Mouse (Mus musculus): ENCODE results near the gene Dkkl1. TPM values are rescaled to one million over a fixed set of nuclear protein-coding genes. Genes with fewer than 3 reads are reported as not detected.

Dkkl1 gene
- polyA plus RNA-seq, 1 experiment, result 1,348 TPM

GRCm38 (mm10) chr7:45198435-45198834, 13.5 kb downstream of the Dkkl1 start:
- H3K27ac ChIP-seq (ENCODE audit: control insufficient read depth, insufficient read depth, low read depth, low read length), result no peak overlapping the region

DNA sequence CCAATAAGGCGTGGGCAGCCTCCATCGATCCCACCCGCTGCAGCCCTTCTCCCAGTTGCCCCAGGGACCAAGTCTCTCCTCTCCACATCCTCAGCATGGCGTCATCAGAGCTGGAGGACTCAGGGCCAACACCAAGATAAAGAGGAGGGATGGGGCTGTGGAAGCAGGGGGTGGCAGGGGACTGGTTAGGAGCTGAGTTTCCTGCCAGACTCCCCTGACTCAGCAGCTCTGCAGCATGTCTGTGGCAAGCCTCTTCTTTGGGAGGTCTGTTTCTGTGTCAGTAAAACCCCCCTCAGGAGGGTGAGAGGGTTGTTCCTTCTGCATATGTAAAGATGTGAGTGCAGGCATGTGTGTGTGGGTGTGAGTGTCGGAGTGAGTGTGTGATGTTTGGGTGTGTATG, 15.0 kb downstream of the Dkkl1 start:
- no peaks in the 10 kb centered on the region for H3K27me3 ChIP-seq (ENCODE audit: control insufficient read depth, insufficient read depth, low read length)
- H3K4me3 ChIP-seq (ENCODE audit: control insufficient read depth, low read depth, low read length), result no peak overlapping the region
- H3K36me3 ChIP-seq (ENCODE audit: control insufficient read depth, insufficient read depth, low read length), result peaks cover 3% of the 10 kb centered on the region
- H3K27ac ChIP-seq (ENCODE audit: control insufficient read depth, insufficient read depth, low read depth, low read length), result no peak overlapping the region
- TF ChIP-seq CTCF (IDR thresholded peaks at IDR 0.05; ENCODE audit: control insufficient read depth, insufficient read depth, insufficient replicate concordance, low read depth, low read length) (no peak), POLR2A (IDR thresholded peaks at IDR 0.05; ENCODE audit: control insufficient read depth, low read depth, low read length) (no peak)
- H3K4me1 ChIP-seq (ENCODE audit: control insufficient read depth, insufficient read depth, low read length), result no peaks in the 10 kb centered on the region; the same call in 1 of the 2 replicates

More at GRCm38 (mm10) chr7:45198435-45198834, 13.5 kb downstream of the Dkkl1 start:
- Histone ChIP-seq H3K4me3 (ENCODE audit: control insufficient read depth, low read depth, low read length) (no peak overlapping the region), H3K27me3 (ENCODE audit: control insufficient read depth, insufficient read depth, low read length) (no peaks in the 10 kb centered on the region), H3K36me3 (ENCODE audit: control insufficient read depth, insufficient read depth, low read length) (peaks cover 3% of the 10 kb centered on the region), H3K4me1 (ENCODE audit: control insufficient read depth, insufficient read depth, low read length) (no peaks in the 10 kb centered on the region; the same call in 1 of the 2 replicates)
- TF ChIP-seq CTCF (IDR thresholded peaks at IDR 0.05; ENCODE audit: control insufficient read depth, insufficient read depth, insufficient replicate concordance, low read depth, low read length) (peak; percentile 73; the same call in 1 of the 2 replicates), POLR2A (IDR thresholded peaks at IDR 0.05; ENCODE audit: control insufficient read depth, low read depth, low read length) (no peak)

GRCm38 (mm10) chr7:45196176-45196535, 15.8 kb downstream of the Dkkl1 start:
- Histone ChIP-seq H3K27ac (ENCODE audit: control insufficient read depth, insufficient read depth, low read depth, low read length) (no peak overlapping the region), H3K4me1 (ENCODE audit: control insufficient read depth, insufficient read depth, low read length) (no peaks in the 10 kb centered on the region; the same call in 1 of the 2 replicates), H3K4me3 (ENCODE audit: control insufficient read depth, low read depth, low read length) (no peak overlapping the region), H3K36me3 (ENCODE audit: control insufficient read depth, insufficient read depth, low read length) (peaks cover 3% of the 10 kb centered on the region), H3K27me3 (ENCODE audit: control insufficient read depth, insufficient read depth, low read length) (no peaks in the 10 kb centered on the region)
- no peak for TF ChIP-seq CTCF (IDR thresholded peaks at IDR 0.05; ENCODE audit: control insufficient read depth, insufficient read depth, insufficient replicate concordance, low read depth, low read length)
- no peak; the same call in 1 of the 2 replicates for TF ChIP-seq POLR2A (IDR thresholded peaks at IDR 0.05; ENCODE audit: control insufficient read depth, low read depth, low read length)

DNA sequence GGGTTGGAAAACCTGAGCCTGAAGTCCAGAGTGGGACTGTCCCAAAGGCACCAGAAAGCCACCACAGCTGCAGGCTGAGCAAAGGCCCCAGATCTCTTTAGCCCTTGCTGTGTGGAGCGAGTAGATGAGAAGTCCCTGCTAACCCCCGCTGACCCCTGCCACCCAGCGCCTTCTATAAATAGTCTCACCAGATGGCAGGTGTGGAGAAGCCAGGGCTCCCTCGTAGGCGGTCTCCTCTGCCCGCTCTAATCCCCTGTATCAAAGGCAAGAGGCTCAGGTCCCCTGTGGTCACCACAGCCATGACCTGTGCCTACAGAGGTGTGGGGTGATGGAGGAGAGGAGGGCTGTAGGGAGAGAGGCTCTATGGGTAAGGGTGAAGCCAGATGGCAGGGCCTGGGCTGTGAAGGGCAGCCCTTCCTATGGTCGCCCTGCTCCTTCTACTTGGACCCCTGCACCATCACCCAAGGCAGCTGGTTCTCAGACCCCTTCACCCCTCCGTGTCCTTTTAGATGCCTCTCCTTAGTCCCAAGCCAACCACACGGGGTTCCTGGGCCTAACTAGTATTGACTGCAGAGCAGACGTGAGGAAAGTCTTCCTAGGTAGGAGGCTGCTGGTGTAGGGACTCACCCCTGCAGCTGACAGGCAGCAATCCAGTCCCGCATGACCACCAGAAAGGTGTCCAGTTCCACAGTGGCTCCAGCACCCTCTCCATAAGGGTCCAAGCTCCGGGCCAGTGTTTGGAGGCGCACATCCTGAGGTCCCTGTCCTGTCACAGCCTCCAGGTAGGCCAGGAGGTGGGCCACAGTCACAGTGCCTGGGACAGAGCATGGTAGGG, 16.4 kb downstream of the Dkkl1 start:
- no peak overlapping the region for H3K27ac ChIP-seq (ENCODE audit: control insufficient read depth, insufficient read depth, low read depth, low read length)
- H3K36me3 ChIP-seq (ENCODE audit: control insufficient read depth, insufficient read depth, low read length), result peaks cover 3% of the 10 kb centered on the region
- H3K4me3 ChIP-seq (ENCODE audit: control insufficient read depth, low read depth, low read length), result no peak overlapping the region
- no peaks in the 10 kb centered on the region; the same call in 1 of the 2 replicates for H3K4me1 ChIP-seq (ENCODE audit: control insufficient read depth, insufficient read depth, low read length)
- H3K27me3 ChIP-seq (ENCODE audit: control insufficient read depth, insufficient read depth, low read length), result no peaks in the 10 kb centered on the region
- TF ChIP-seq POLR2A (IDR thresholded peaks at IDR 0.05; ENCODE audit: control insufficient read depth, low read depth, low read length) (no peak), CTCF (IDR thresholded peaks at IDR 0.05; ENCODE audit: control insufficient read depth, insufficient read depth, insufficient replicate concordance, low read depth, low read length) (no peak)

- peaks cover 3% of the 10 kb centered on the region for H3K36me3 ChIP-seq (ENCODE audit: control insufficient read depth, insufficient read depth, low read length)
- TF ChIP-seq POLR2A (IDR thresholded peaks at IDR 0.05; ENCODE audit: control insufficient read depth, low read depth, low read length), result no peak
- TF ChIP-seq CTCF (IDR thresholded peaks at IDR 0.05; ENCODE audit: control insufficient read depth, insufficient read depth, insufficient replicate concordance, low read depth, low read length), result no peak
- no peak overlapping the region for H3K27ac ChIP-seq (ENCODE audit: control insufficient read depth, insufficient read depth, low read depth, low read length)
- no peak overlapping the region for H3K4me3 ChIP-seq (ENCODE audit: control insufficient read depth, low read depth, low read length)
- no peaks in the 10 kb centered on the region; the same call in 1 of the 2 replicates for H3K4me1 ChIP-seq (ENCODE audit: control insufficient read depth, insufficient read depth, low read length)
- H3K27me3 ChIP-seq (ENCODE audit: control insufficient read depth, insufficient read depth, low read length), result no peaks in the 10 kb centered on the region
Measured at GRCm38 (mm10) chr7:45193871-45194785, 17.8 kb downstream of the Dkkl1 start.

- H3K4me3 ChIP-seq (ENCODE audit: control insufficient read depth, low read depth, low read length), result no peak overlapping the region
- no peaks in the 10 kb centered on the region for H3K27me3 ChIP-seq (ENCODE audit: control insufficient read depth, insufficient read depth, low read length)
- no peaks in the 10 kb centered on the region; the same call in 1 of the 2 replicates for H3K4me1 ChIP-seq (ENCODE audit: control insufficient read depth, insufficient read depth, low read length)
- TF ChIP-seq POLR2A (IDR thresholded peaks at IDR 0.05; ENCODE audit: control insufficient read depth, low read depth, low read length) (no peak), CTCF (IDR thresholded peaks at IDR 0.05; ENCODE audit: control insufficient read depth, insufficient read depth, insufficient replicate concordance, low read depth, low read length) (no peak)
- H3K27ac ChIP-seq (ENCODE audit: control insufficient read depth, insufficient read depth, low read depth, low read length), result no peak overlapping the region
- H3K36me3 ChIP-seq (ENCODE audit: control insufficient read depth, insufficient read depth, low read length), result peaks cover 3% of the 10 kb centered on the region
Measured at GRCm38 (mm10) chr7:45193406-45193805, 18.5 kb downstream of the Dkkl1 start.
